Mouse (Mus musculus) midbrain, embryonic 10.5 days (tissue): ENCODE results near the gene Olfr6. TPM values are rescaled to one million over a fixed set of nuclear protein-coding genes. Genes with fewer than 3 reads are reported as not detected.

Experiments used
- polyA plus RNA-seq: library from polyadenylated mRNA; unstranded; fragments of >200 nt; fragmentation: Nextera tagmentation; extraction: Ambion mirVana; gene quantifications from 2 replicates; pipeline ENCODE4 v1.2.1, GENCODE M21; 2016

Olfr6 gene
- polyA plus RNA-seq, 1 experiment from 2014 or later, result not detected

Other genes starting within 250 kb of the Olfr6 start
- gene Olfr695, start 247.5 kb downstream of the Olfr6 start, polyA plus RNA-seq, result not detected in 2 replicates
- not detected in 2 replicates for gene Olfr697, start 221.5 kb downstream of the Olfr6 start, polyA plus RNA-seq
- not detected in 2 replicates for gene Olfr698, start 208.5 kb downstream of the Olfr6 start, polyA plus RNA-seq
- gene Olfr699, start 170.7 kb downstream of the Olfr6 start, polyA plus RNA-seq, result not detected in 2 replicates
- gene Olfr700, start 155.1 kb downstream of the Olfr6 start, polyA plus RNA-seq, result not detected in 2 replicates
- gene Olfr701, start 149.8 kb downstream of the Olfr6 start, polyA plus RNA-seq, result not detected in 2 replicates
- gene Olfr702, start 130.0 kb downstream of the Olfr6 start, polyA plus RNA-seq, result not detected in 2 replicates
- gene Olfr703, start 120.6 kb downstream of the Olfr6 start, polyA plus RNA-seq, result not detected in 2 replicates
- not detected in 2 replicates for gene Olfr704, start 100.8 kb downstream of the Olfr6 start, polyA plus RNA-seq
- not detected in 2 replicates for gene Olfr705, start 87.0 kb downstream of the Olfr6 start, polyA plus RNA-seq
- not detected in 2 replicates for gene Olfr706, start 75.8 kb downstream of the Olfr6 start, polyA plus RNA-seq
- not detected in 2 replicates for gene Olfr707, start 62.7 kb downstream of the Olfr6 start, polyA plus RNA-seq
- not detected in 2 replicates for gene Olfr1532-ps1, start 55.9 kb downstream of the Olfr6 start, polyA plus RNA-seq
- gene Olfr709-ps1, start 31.7 kb downstream of the Olfr6 start, polyA plus RNA-seq, result not detected in 2 replicates
- not detected in 2 replicates for gene Olfr710, start 15.6 kb downstream of the Olfr6 start, polyA plus RNA-seq
- gene Olfr711, start 11.5 kb upstream of the Olfr6 start, polyA plus RNA-seq, result not detected in 2 replicates
- not detected in 2 replicates for gene Olfr2, start 42.1 kb upstream of the Olfr6 start, polyA plus RNA-seq
- not detected in 2 replicates for gene Olfr713, start 67.2 kb upstream of the Olfr6 start, polyA plus RNA-seq
- not detected in 2 replicates for gene Olfr714, start 107.0 kb upstream of the Olfr6 start, polyA plus RNA-seq
- gene Olfr17, start 129.3 kb upstream of the Olfr6 start, polyA plus RNA-seq, result not detected in 2 replicates
- gene Olfr715b, start 146.4 kb upstream of the Olfr6 start, polyA plus RNA-seq, result not detected in 2 replicates
- not detected in 2 replicates for gene Olfr715, start 167.1 kb upstream of the Olfr6 start, polyA plus RNA-seq
- not detected in 2 replicates for gene Olfr716, start 174.4 kb upstream of the Olfr6 start, polyA plus RNA-seq
- not detected in 2 replicates for gene Nlrp14, start 203.1 kb upstream of the Olfr6 start, polyA plus RNA-seq
- gene Rbmxl2, start 245.5 kb upstream of the Olfr6 start, polyA plus RNA-seq, result not detected in 2 replicates